Mouse (Mus musculus): ENCODE measurements at regions not wholly inside any gene's neighbourhood (a gene's known extent, or its start where the extent isn't known, plus 50 kb on each side); places are given as distances from the start of the nearest gene placed in this dataset.

DNA sequence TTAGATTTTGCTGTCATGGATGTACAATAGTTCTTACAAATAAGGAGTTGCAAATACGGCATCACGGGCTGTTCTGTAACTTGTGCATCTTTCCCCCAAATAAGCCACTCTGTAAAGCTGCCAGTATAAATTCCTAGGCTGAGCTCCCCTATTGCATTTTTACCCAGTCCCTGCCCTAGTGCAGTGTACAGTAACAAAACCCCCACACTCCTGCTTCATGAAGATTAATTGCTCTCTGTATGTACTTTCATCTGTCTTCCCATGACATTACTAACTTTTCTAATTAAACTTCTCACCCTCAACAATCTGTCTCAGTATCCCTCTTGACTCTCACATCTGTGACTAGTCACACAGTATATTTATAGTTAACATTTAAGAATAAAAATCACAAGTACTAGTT is 73.4 kb downstream of the Tm4sf1 start:
- WGBS: 88% methylated on average over 2 of the region's 2 CpGs

DNA sequence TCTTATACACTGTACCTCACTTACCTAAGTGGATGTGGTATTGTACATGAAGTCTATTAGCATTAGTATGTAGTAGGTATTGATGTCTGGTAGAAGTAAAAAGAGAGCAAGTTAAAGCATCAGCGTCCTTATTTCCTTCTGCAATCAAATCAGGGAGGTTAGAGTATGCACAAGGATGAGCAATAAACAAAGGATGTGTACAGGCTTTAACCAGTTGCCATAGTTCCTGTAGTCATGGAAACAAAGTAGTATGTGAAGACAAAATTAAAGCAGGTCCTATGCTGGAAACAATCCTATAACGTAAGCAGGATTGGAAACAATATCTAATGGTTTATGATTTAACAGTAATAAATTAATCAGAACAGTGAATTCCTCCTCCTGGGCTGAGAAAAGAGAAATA is 78.0 kb downstream of the Tm4sf1 start:
- Histone ChIP-seq H3K36me3 (ENCODE audit: control insufficient read depth, insufficient read depth, low read length) (no peaks in the 10 kb centered on the region), H3K4me1 (ENCODE audit: control insufficient read depth, insufficient read depth, low read length) (no peaks in the 10 kb centered on the region), H3K9ac (ENCODE audit: low read depth, low read length) (no peak overlapping the region), H3K27me3 (ENCODE audit: control insufficient read depth, insufficient read depth, low read length) (no peaks in the 10 kb centered on the region), H3K4me3 (ENCODE audit: insufficient read depth, low read depth, low read length) (no peak overlapping the region), H3K27ac (replicated peaks; ENCODE audit: insufficient read depth, low read depth, low read length) (no peak overlapping the region), H3K79me2 (ENCODE audit: control insufficient read depth, insufficient read depth, low read length) (no peaks in the 10 kb centered on the region)
- DNase-seq (ENCODE audit: extremely low read depth, low read depth, low spot score): no peak
- 72% methylated on average over 2 of the region's 2 CpGs for WGBS
- TF ChIP-seq CTCF (IDR thresholded peaks at IDR 0.05; ENCODE audit: low read depth, low read length) (no peak), POLR2A (IDR thresholded peaks at IDR 0.05; ENCODE audit: extremely low read depth, insufficient read depth, low read length) (no peak)

More for the DNA sequence above, 73.4 kb downstream of the Tm4sf1 start:
- no peak overlapping the region for H3K27ac ChIP-seq (replicated peaks; ENCODE audit: insufficient read depth, low read depth, low read length)
- H3K79me2 ChIP-seq (ENCODE audit: control insufficient read depth, insufficient read depth, low read length): no peaks in the 10 kb centered on the region
- TF ChIP-seq POLR2A (IDR thresholded peaks at IDR 0.05; ENCODE audit: extremely low read depth, insufficient read depth, low read length) (no peak), CTCF (IDR thresholded peaks at IDR 0.05; ENCODE audit: low read depth, low read length) (no peak)
- DNase-seq (ENCODE audit: extremely low read depth, low read depth, low spot score): no peak
- no peak overlapping the region for H3K9ac ChIP-seq (ENCODE audit: low read depth, low read length)
- no peaks in the 10 kb centered on the region for H3K36me3 ChIP-seq (ENCODE audit: control insufficient read depth, insufficient read depth, low read length)
- H3K4me3 ChIP-seq (ENCODE audit: insufficient read depth, low read depth, low read length): no peak overlapping the region
- no peaks in the 10 kb centered on the region for H3K4me1 ChIP-seq (ENCODE audit: control insufficient read depth, insufficient read depth, low read length)
- H3K27me3 ChIP-seq (ENCODE audit: control insufficient read depth, insufficient read depth, low read length): no peaks in the 10 kb centered on the region

DNA sequence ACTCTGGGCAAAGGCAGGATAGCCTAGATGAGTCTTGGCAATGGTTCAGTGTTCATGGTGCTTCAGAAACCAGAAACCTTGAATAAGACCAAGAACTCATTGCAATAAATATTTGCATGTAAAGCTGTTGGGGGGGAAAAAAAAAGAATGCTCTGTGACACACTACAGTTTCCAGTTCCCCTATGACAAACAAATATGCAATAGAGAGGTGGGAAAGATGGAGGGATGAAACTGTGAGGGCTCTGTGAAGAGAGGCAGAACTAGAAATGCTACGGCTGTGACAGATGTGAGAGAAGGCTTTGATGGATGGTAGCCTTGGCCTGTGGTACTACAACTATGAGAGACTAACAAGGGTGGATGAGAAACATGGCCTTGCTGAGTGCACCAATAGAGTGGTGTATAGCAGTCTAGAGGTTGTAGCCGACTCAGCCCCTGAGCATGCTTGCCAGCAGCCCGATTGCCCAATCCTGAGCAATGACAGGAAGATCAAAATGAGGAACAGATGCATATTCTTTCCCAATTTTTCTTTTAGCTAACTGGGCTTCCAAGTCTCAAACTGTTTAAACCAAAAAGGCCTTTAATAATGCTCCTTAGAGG is 79.4 kb downstream of the Tm4sf1 start:
- DNase-seq (ENCODE audit: extremely low read depth, low read depth, low spot score): no peak
- Histone ChIP-seq H3K4me1 (ENCODE audit: control insufficient read depth, insufficient read depth, low read length) (no peaks in the 10 kb centered on the region), H3K27me3 (ENCODE audit: control insufficient read depth, insufficient read depth, low read length) (no peaks in the 10 kb centered on the region), H3K4me3 (ENCODE audit: insufficient read depth, low read depth, low read length) (no peak overlapping the region), H3K79me2 (ENCODE audit: control insufficient read depth, insufficient read depth, low read length) (no peaks in the 10 kb centered on the region), H3K9ac (ENCODE audit: low read depth, low read length) (no peak overlapping the region), H3K36me3 (ENCODE audit: control insufficient read depth, insufficient read depth, low read length) (no peaks in the 10 kb centered on the region), H3K27ac (replicated peaks; ENCODE audit: insufficient read depth, low read depth, low read length) (no peak overlapping the region)
- WGBS: 75% methylated on average over 3 of the region's 3 CpGs
- no peak for TF ChIP-seq CTCF (IDR thresholded peaks at IDR 0.05; ENCODE audit: low read depth, low read length)
- no peak for TF ChIP-seq POLR2A (IDR thresholded peaks at IDR 0.05; ENCODE audit: extremely low read depth, insufficient read depth, low read length)

DNA sequence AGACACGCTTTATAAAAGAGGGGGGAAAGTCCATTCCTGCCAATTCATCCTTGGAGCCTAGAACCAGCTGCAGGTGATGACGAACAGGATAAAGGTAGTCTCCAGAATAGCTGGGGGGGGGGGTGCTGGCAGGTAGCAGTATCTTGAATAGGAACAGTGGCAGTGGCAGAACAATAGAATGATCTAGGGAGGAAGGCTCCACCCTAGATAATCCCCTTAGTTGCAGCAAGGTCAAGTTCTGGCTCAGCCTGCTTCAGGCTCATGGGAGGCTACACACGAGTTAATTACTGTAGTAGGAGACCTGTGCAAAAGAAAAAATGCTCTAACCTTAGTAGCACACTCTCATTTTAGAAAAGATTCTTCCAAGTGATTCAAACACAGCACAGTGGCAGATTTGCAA is 83.4 kb downstream of the Tm4sf1 start:
- Histone ChIP-seq H3K36me3 (ENCODE audit: control insufficient read depth, insufficient read depth, low read length) (no peaks in the 10 kb centered on the region), H3K27ac (replicated peaks; ENCODE audit: insufficient read depth, low read depth, low read length) (no peak overlapping the region), H3K9ac (ENCODE audit: low read depth, low read length) (no peak overlapping the region), H3K79me2 (ENCODE audit: control insufficient read depth, insufficient read depth, low read length) (no peaks in the 10 kb centered on the region), H3K4me3 (ENCODE audit: insufficient read depth, low read depth, low read length) (no peak overlapping the region), H3K27me3 (ENCODE audit: control insufficient read depth, insufficient read depth, low read length) (no peaks in the 10 kb centered on the region), H3K4me1 (ENCODE audit: control insufficient read depth, insufficient read depth, low read length) (no peaks in the 10 kb centered on the region)
- WGBS: 59% methylated on average over 3 of the region's 3 CpGs
- no peak for TF ChIP-seq CTCF (IDR thresholded peaks at IDR 0.05; ENCODE audit: low read depth, low read length)
- no peak for TF ChIP-seq POLR2A (IDR thresholded peaks at IDR 0.05; ENCODE audit: extremely low read depth, insufficient read depth, low read length)
- DNase-seq (ENCODE audit: extremely low read depth, low read depth, low spot score): no peak

DNA sequence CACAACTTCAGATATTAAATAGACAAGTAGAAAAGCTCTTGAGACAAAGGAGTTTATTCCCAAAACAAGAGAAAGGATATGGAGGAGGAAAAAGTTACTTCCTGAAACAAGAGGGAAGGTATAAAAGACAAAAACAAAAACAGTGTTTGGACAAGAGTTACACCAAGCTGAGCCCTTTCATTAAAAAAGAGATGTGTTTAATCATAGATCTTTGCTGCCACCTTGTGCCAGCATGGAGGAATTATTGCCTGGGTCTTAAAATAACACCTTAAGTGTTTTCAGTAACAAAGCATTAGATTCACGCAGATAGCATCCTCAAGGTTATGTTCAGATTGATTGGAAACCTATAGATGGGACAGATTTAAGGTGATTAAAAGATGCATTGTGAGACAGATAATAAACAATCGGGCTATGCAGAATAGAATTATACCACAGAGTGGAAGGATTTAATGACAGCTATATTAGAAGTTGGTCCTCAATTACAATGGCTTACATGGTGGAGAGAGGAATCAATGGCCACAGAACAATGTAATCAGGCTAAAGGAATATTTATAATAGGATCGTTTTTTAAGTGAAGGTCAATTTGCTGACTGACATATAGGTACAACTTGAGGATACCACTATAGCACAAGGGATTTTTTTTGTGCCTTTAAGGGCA is 97.6 kb downstream of the Tm4sf1 start:
- H3K27me3 ChIP-seq (ENCODE audit: control insufficient read depth, insufficient read depth, low read length): no peaks in the 10 kb centered on the region
- 20% methylated on average over 3 of the region's 3 CpGs for WGBS
- no peaks in the 10 kb centered on the region for H3K79me2 ChIP-seq (ENCODE audit: control insufficient read depth, insufficient read depth, low read length)
- H3K36me3 ChIP-seq (ENCODE audit: control insufficient read depth, insufficient read depth, low read length): no peaks in the 10 kb centered on the region
- TF ChIP-seq POLR2A (IDR thresholded peaks at IDR 0.05; ENCODE audit: extremely low read depth, insufficient read depth, low read length): no peak
- peak; percentile 31 for TF ChIP-seq CTCF (IDR thresholded peaks at IDR 0.05; ENCODE audit: low read depth, low read length)
- DNase-seq (ENCODE audit: extremely low read depth, low read depth, low spot score): peak; percentile 41
- no peak overlapping the region for H3K9ac ChIP-seq (ENCODE audit: low read depth, low read length)
- H3K4me1 ChIP-seq (ENCODE audit: control insufficient read depth, insufficient read depth, low read length): no peaks in the 10 kb centered on the region
- H3K4me3 ChIP-seq (ENCODE audit: insufficient read depth, low read depth, low read length): no peak overlapping the region
- H3K27ac ChIP-seq (replicated peaks; ENCODE audit: insufficient read depth, low read depth, low read length): no peak overlapping the region

DNA sequence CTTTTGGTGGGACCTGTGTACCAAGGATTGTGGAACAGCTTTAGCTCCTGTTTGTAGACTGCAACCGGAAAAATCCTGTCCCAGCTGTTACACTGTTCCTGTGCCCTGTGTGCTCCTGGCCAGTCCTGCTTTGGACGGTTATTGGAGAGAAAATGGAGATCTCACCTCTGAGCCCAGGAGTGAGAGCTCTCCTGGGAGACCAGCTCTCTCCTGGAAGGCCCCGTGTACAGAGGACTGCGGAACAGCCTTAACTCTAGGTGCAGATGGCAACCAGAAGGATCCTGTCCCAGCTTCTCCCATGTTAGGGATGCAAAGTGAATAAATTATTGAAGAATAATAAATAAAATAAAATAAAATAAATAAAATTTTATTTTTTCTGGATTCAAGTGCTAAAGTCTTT is 98.4 kb downstream of the Tm4sf1 start:
- Histone ChIP-seq H3K9ac (ENCODE audit: low read depth, low read length) (no peak overlapping the region), H3K27ac (replicated peaks; ENCODE audit: insufficient read depth, low read depth, low read length) (no peak overlapping the region), H3K79me2 (ENCODE audit: control insufficient read depth, insufficient read depth, low read length) (no peaks in the 10 kb centered on the region), H3K27me3 (ENCODE audit: control insufficient read depth, insufficient read depth, low read length) (no peaks in the 10 kb centered on the region), H3K4me1 (ENCODE audit: control insufficient read depth, insufficient read depth, low read length) (no peaks in the 10 kb centered on the region), H3K36me3 (ENCODE audit: control insufficient read depth, insufficient read depth, low read length) (no peaks in the 10 kb centered on the region), H3K4me3 (ENCODE audit: insufficient read depth, low read depth, low read length) (no peak overlapping the region)
- no peak for DNase-seq (ENCODE audit: extremely low read depth, low read depth, low spot score)
- TF ChIP-seq CTCF (IDR thresholded peaks at IDR 0.05; ENCODE audit: low read depth, low read length) (no peak), POLR2A (IDR thresholded peaks at IDR 0.05; ENCODE audit: extremely low read depth, insufficient read depth, low read length) (no peak)
- 84% methylated on average over 4 of the region's 4 CpGs for WGBS

All from liver, adult 2 months (tissue).